Mouse (Mus musculus) T-helper 1 cell (primary cell): ENCODE data around the gene Tdg.
"Not testable (repeated sequence)": the region's sequence is repeated elsewhere in the genome, so short reads cannot be mapped to it uniquely, and the experiment has no call there.

Experiments used
- in situ Hi-C: fragments of 300-600 bp; cut with MboI, MseI; formaldehyde crosslinking; loops from one replicate; pipeline ENCODE4 v1.15.1; 2025; ENCODE audit warnings: high pct_unique_total_duplicates

The Tdg gene

DNA sequence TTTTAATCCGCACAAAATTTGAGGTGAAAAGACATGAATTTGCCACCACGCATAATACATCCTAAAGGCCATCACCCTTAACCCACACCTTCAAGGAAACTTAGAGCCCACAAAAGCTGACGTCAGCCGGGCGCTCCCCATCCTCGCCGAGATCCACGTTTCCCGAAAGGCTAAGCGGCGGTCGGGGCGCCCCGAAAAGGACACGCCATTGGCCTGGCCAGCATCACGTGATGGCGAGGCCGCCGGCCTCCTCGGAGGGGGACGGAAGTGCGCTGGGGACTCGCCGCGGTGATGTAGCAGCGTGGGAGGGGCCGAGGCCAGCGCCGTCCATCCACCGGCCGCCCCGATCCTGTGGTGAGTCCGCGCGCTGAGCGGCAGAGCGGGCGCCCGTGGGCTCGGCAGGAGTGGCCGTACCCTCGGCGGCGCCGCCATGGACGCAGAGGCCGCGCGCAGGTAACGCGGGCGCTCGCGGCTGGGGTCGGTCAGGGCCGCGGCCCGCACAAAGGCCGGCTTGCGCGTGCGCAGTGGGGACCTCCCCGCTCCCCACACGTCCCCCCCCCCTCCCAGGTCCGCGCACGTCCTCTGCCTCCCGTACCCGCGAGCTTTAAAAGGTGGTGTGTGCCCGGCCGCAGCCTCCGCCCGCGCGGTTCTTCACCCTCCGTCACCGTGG lies at the start of gene Tdg:
Gene Tdg, plus strand, starts transcription at position 243 of the 670 bp plus-strand sequence.
- in situ Hi-C loops: loop anchor here (10.0 to 25.0 kb wide), 2 partner anchors 905 to 1392 kb away; partner anchors contain the start of genes Aldh1l2, Atcay and Zfr2

DNA sequence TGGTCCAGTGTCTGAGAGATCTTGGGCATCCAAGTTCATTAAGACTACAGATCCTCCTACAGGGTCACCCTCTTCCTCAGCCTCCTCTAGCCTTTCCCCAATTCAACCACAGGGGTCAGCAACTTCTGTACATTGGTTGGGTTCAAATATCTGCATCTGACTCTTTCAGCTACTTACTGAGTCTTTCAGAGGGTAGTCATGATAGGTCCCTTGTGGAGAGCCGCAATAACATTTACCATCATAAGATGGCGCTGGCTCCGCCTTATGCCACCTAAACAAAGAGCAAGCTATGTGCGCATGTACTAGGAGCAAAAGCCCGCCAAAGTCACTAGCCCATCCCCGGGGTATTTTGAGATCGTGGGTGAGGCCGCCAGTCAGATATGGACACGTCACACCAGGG lies 40.0 kb upstream of the Tdg start:
- in situ Hi-C loops: not testable (repeated sequence)

DNA sequence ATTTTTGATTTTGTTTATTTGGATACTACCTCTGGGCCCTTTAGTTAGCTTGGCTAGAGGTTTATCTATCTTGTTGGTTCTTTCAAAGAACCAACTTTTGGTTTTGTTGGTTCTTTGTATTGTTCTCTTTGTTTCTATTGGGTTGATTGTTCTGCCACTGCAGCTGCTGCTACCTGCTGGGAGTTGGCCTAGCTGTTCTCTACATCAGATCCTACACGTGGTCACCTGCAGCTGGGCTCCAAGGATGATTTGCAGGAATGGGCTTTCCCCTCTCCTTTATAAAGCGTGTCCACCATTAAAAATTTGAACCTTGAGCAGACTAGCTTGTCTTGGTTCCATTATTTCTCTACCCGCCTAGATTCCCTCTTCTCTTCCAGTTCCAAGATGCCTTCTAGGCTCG lies 35.2 kb upstream of the Tdg start:
- in situ Hi-C loops: not testable (repeated sequence)

DNA sequence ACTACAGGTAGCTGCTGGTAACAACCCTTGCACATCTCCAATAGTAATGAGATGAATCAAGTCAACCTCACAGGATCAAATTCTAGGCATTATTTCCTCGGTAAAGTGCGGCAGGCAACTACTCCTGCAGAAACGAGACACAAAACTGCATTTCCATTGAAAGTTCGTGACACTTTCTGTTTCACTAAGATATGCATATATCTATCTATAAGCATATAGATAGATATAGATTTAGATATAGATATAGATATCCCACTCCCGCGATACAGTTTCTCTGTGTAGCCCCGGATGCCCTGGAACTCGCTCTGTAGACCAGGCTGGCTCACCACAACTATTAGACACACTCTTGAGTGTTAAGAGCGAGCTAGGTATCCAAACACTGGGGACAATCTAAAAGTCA lies 7.4 kb upstream of the Tdg start:
- in situ Hi-C loops: loop anchor here (10.0 kb wide), 1 partner anchor 913 kb away; the partner anchor contains the start of gene Aldh1l2

DNA sequence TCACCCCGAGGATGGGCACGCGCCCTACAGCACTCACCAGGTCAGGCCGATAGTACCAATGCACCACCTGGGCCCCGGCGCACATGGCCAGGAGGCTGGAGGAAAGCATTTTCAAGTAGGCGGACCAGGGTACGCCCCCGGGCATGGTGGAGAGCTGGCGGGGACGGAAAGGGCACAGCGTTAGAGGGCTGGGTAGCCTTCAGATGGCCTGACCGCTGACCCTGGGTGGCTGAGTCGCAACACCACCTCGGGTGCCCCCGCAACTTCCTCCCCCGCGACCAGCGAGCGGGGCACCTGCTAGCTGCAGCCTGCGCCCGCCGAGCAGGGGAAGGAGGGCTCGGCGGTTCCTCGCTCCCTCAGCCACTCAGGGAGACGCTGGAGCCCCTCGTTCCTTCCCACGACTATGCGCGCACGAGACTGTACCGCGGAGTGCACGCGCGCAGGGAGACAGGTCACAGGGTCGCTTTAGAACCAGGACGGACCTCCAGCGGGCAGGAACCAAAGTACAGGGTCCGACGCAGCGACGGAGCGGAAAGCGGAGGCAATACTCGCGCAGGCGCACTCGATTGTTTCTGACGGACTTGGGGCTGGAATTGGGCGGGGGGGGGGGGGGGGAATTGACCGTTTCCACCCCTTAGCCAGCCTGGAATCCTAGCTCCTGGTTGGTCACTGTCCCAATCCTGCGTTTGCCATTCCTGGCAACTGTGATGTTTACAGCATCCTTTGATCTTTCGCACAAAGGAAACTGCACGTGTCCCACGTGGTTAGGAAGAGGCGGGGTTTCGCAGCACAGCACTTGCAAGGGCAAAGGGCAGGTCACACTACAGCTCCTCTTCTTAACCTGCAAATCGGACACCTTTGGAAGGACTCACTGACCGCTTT lies 6.7 kb upstream of the Tdg start, which contains the start of gene 1190007I07Rik:
Gene 1190007I07Rik, minus strand, starts transcription at position 558 of the 882 bp plus-strand sequence.
- in situ Hi-C loops: loop anchor here (10.0 kb wide), 1 partner anchor 912 kb away; the partner anchor contains the start of gene Aldh1l2

DNA sequence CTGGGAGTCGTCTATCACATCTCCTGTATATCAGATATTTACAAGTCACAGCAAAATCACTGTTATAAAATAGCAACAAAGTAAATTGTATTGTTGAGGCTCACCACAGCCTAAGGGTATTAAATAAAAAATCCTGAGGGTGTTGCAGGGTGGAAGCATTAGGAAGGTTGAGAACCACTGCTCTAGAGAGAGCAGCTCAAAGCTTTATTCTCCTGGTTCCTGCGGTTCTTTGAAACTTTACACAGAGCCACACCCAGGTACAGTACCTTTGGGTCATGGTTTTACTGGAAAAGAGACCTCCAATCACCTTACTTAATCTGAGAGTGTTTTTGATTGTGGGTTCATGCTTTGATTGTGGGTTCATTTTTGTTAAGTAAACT lies 6.1 kb upstream of the Tdg start:
- in situ Hi-C loops: loop anchor here (10.0 kb wide), 1 partner anchor 911 kb away; the partner anchor contains the start of gene Aldh1l2

DNA sequence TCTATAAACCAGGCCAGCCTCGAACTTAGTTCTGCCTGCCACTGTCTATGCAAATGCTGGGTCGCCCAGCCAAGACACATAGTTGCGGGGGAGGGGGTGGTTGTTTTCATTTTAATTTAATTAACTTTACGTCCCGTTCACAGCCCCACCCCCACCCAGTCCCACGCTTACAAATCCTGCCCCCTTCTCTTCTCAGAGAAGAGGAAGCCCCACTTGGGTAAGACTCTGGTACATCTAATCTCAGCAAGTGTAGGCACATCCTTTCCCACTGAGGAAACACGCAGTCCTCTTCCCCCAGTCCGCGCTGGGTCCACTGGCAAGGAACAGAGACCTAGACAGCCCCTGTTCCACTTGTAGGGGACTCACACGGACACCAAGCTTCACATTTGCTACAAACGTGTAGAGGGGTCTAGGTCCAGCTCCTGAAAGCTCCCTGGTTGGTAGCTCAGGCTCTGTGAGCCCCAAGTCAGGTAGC lies 480 bp upstream of the Tdg start:
- in situ Hi-C loops: loop anchor here (10.0 to 25.0 kb wide), 2 partner anchors 906 to 1392 kb away; partner anchors contain the start of genes Aldh1l2, Atcay and Zfr2

DNA sequence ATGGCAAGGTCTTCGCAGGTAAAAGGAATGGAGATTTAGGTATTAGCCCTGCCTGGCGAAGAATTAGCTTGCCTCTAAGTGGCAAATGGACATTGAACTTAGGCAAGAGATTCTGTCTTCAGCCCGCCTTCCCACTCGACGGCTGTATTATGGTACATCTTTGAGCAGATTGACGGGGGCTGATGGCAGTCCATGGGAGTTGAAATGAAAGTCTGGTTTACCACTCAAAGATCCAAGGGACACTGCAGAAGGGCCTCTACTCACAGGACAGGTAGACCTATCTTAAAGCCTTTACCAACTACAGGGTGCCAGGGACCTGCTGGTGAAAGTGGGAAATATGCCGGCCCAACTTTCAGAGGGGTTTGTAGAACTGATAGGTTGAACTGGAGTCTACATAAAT lies 869 bp downstream of the Tdg start:
- in situ Hi-C loops: loop anchor here (25.0 kb wide), 1 partner anchor 1393 kb away; the partner anchor contains the start of genes Atcay and Zfr2

DNA sequence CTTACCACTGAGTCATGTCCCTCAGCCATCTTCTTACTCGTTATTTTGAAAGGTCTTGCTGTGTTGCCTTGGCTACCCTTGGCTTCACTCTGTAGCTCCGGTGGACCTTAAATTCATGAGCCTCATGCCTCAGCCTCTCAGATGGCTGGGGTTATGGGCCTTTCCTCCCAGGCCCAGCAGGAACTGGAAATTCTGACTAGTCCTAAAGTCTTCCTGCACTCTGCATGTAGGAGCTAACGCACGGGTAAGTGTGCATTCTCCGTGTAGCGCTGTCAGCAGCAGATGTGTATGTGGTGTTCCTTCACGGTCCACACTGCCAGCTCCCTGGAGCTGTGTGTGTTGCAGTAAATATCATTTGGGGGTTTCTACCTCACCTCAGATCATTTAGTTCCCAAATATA lies 1.5 kb downstream of the Tdg start:
- in situ Hi-C loops: loop anchor here (25.0 kb wide), 1 partner anchor 1394 kb away; the partner anchor contains the start of genes Atcay and Zfr2

DNA sequence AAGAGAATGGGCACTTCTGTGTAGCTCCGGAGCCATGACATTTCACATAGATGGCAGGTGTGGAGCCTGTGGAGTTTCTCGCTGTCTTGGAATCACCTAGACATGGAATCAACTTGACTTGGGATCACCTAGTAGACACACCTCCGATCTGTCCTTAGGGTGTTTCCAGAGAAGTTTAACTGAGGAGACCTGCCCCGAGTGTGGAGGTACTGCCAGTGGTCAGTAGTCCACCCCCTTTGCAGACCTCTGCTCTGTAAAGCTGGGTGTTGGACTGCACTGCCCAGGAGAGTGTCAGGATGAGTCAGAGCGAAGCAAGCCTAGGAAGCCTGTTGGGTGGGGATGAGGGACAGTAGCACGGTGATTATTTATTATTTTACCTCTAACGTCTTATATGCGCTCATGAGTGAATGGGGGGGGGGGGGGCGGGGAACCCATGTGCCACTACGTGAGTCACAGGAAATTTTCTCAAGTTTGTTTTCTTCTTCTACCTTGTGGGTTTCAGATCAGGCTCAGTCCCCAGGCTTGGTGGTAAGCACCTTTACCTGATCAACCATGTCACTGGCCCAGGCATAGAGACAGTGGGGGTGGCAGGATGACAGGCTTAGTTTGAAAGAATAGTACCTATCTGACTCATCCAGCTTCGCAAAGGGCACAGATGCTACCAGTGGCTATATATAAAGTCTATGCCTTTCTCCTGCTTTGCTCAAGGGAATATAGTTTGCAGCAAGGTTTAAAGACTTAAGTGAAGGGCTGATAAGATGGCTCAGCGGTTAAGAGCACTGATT lies 3.1 kb downstream of the Tdg start:
- in situ Hi-C loops: loop anchor here (25.0 kb wide), 1 partner anchor 1395 kb away; the partner anchor contains the start of genes Atcay and Zfr2

DNA sequence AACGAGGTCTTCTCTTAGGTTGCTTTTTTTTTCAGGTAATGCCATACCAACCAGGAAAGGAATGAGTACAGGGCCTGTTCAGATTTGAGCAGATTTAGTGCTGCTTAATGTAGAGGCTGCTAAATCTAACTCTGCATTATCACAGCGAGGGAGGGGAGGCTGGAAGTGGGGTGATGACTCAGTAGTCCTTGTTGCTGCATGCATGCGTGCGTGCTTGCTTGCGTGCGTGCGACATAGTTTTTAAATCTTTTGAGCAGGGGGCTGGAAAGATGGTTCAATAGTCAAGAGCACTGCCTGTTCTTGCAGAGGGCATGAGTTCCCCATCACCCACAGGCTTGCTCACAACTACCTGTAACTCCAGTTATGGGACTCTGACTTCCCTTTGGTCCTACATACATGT lies 4.7 kb downstream of the Tdg start:
- in situ Hi-C loops: loop anchor here (25.0 kb wide), 1 partner anchor 1397 kb away; the partner anchor contains the start of genes Atcay and Zfr2

DNA sequence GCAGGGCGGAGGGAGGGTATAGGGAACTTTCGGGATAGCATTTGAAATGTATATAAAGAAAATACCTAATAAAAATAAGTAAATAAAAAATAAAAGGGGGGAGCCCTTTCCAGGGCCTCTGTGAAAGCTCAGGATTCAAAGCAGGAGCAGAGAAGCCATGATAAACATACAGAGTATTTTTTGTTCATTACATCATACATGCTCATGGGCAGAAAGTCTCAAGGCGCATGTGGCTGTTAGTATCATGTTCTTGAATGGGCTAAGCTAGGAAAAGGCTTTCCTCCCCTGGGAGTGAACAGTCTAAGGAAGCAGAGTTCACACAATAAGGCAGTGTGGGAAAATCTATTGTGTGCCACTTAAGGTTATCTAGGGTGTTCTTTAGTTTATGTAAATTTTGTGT lies 6.7 kb downstream of the Tdg start:
- in situ Hi-C loops: loop anchor here (25.0 kb wide), 1 partner anchor 1399 kb away; the partner anchor contains the start of genes Atcay and Zfr2

DNA sequence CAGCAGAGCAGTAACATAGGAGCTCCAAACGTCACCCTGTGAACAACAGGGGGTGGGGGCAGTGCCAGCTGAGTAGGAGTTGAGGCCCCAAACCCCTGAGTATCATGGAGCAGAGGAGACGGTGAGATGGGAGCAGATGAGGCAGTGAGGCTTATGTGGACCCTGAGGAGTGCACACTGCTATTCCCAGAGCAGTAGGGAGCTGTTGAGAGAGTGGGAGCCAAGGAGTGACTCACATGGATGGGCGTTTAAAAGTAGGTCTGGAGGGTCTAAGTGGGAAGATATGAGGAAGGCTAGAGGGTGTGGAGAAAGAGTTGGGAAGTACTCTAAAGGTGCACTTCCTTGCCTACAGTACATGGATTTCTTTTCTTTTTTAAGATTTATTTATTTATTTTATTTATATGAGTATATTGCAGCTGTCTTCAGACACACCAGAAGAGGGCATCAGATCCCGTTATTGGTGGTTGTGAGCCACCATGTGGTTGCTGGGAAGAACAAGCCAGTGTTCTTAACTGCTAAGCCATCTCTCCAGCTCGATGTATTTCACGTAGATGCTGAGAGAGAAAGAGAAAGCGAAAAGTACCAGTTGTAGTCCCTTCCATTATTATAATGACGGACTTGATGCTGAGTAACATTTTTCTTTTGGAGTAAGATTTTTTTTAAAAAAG lies 9.5 kb downstream of the Tdg start:
- in situ Hi-C loops: loop anchor here (25.0 kb wide), 1 partner anchor 1402 kb away; the partner anchor contains the start of genes Atcay and Zfr2

DNA sequence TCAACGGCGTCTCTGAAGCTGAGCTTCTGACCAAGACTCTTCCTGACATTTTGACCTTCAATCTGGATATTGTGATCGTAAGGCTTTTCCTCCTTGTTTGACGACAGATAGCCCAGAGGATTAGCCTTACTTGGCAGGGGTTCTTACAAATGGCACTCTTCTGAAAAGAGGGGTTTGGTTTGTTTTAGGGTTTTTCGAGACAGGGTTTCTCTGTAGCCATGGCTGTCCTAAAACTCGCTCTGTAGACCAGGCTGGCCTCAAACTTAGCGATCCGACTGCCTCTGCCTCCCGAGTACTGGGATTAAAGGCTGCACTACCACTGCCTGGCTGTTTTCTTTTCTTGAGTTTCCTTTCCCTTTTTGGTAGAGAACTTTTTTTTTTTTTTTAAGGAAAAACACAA lies 11.9 kb downstream of the Tdg start:
- in situ Hi-C loops: loop anchor here (5.0 to 25.0 kb wide), 2 partner anchors 56 to 1404 kb away; partner anchors contain the start of genes Atcay, Hcfc2 and Zfr2

DNA sequence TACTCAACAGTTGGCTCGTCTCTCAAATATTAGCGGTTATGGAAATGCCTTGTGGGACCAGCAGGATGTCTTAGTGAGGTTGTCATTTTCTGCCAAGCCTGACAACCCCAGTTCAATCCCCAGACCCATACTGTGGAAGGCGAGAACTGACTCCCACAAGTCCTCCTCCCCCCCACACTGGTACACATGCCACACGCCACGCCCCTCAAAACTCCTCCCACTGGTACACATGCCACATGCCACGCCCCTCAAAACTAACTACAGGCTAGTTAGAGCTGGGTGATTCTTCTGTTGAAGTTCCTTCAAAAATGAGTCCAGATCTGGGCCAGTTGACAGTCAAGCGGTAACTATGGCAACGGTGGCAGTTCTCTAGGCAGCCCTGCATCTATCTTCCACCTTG lies 16.5 kb downstream of the Tdg start:
- in situ Hi-C loops: loop anchor here (25.0 kb wide), 1 partner anchor 1409 kb away; the partner anchor contains the start of genes Atcay and Zfr2

DNA sequence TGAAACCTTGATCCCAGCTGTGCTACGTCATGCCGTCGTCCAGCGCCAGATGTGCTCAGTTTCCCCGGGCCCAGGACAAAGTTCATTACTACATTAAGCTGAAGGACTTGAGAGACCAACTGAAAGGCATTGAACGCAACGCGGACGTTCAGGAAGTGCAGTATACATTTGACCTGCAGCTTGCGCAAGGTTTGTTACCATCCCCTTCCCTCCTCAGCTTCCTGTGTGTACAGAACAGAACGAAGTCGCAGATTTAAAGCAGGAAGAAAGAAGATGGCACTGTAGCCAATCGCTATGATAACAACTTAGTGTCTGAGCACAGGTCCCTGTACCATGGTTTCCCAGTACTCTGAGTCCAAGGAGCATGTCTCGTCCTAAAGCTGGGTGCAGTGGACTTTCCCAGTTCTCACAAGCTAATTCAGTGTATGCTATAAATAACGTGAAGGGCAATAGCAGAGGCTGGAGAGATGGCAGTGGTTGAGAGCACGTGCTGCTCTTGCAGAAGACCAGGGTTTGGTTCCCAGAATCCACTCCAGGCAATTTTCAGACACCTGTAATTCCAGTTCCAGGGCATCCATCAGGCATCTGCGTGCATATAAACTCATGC lies 17.7 kb downstream of the Tdg start:
- in situ Hi-C loops: loop anchor here (25.0 kb wide), 1 partner anchor 1410 kb away; the partner anchor contains the start of genes Atcay and Zfr2

DNA sequence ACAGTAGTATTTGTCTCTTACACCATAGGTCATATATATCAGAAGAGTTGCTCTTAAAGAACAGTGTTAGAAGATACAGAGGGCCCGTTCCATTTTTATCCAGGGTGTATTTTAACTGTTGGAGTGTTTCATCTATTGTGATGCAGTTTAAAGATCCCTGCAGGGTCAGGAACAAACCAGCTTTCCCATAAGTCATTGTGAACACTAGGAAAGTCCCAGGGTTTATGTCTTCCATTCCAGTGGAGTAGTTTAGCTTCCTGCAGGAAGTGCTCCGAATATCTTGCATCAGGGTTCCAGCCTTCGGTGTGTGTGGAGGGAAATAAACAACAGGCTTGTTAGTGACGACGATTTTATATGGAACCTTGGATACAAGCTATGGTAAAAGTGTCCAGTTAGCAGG lies 21.6 kb downstream of the Tdg start:
- in situ Hi-C loops: no loop called here

DNA sequence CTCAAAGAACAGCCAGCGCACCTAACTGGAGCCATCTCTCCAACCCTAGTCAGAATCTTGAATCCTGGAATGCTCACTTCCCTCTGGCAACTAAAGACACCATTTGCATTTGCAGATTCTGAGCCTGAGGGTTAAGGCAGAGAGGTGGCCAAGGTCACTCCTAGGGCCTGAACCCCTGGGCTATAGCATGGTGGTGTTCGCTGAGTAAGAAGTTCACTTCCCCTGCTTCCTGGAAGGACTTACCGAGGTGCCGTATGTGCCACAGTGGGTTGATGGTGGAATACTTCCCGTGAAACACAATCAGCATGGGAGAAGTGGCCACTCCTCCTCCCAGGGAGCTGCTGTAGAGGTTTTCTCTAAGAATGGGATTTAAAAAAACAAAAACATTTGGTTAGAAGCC lies 23.0 kb downstream of the Tdg start:
- in situ Hi-C loops: no loop called here

DNA sequence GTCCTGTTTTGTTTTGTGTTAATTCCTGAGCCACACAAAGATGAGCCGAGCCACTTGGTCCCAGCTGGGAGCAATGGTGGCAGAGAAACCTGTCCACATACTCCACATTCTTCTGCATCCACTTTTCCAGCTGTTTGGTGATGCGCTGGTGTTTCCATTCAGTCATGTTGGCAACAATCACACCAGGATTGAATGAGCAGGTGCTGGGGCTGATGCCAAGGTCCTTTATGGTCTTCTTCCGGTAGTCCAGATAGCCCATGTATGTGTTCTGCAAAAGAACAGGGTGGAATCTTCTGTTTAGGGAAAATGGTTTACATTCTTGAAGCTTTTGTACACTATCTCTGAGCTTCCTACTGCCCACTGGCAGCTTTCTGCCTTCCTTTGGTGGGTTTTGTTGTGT lies 25.0 kb downstream of the Tdg start:
- in situ Hi-C loops: no loop called here

DNA sequence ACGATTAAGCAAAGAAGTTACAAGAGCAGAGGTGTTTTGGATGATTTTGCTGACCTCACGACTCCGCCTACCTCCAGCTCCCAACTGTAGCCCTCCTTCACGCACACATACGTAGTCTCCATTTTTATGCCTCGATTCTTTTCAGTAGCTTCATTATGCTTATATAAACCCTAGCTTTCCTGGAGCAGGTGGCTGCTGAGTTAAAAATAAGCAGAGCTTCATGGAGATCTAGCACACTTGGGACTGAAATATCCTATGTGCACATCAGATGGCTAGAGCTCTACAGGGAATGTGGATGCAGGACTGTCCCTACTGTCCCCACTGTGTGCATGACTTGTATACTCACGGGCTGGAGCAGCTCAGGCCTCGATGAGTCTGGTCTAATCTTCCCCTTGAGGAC lies 32.2 kb downstream of the Tdg start:
- in situ Hi-C loops: no loop called here
